Mouse (Mus musculus) embryonic fibroblast, embryonic 13.5 days (primary cell): ENCODE data around the gene Ncapd3.

ENCODE experiments used
- CTCF ChIP-seq: IDR thresholded peaks from 2 replicates; pipeline ENCODE4 v1.5.1; 2011; ENCODE audit warnings: mild to moderate bottlenecking, control low read depth, low read length, moderate library complexity, borderline replicate concordance; ENCODE audit not compliant: insufficient read depth
- POLR2A ChIP-seq: IDR thresholded peaks from 2 replicates; pipeline ENCODE4 v1.6.1; 2011; ENCODE audit warnings: low read depth, mild to moderate bottlenecking, control low read depth, low read length, moderate library complexity

- TF ChIP-seq CTCF (no peak), POLR2A (no peak)
These were observed 98.7 kb downstream of the Ncapd3 start for GRCm38 (mm10) chr9:27128629-27129028.
